Mouse (Mus musculus): ENCODE measurements around the gene Tubg1.

DNA sequence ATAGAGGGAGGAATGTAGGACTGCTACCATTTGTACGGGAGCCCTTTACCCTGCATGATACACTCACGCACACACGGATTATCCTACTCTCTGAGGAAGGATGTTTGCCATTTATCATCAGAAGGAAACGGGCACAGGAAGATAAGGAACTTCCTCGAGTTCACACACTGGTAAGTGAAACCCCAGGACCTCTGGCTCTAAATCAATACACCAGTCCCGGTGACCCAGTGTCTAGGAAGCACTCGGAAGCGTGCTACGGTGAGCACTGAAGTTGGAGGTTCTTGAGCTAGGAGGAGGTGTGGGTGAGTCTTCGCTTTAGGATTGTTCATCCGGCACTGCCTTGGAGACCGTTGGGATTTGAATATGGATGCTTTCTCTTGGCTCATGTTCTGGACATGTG is 13.3 kb downstream of the Tubg1 start:
- TF ChIP-seq CTCF (IDR thresholded peaks at IDR 0.05; ENCODE audit: insufficient read depth, low read length) (no peak), POLR2A (IDR thresholded peaks at IDR 0.05; ENCODE audit: borderline replicate concordance, extremely low read depth, low read depth, low read length) (no peak)
